Mouse (Mus musculus): ENCODE results near the gene Cbr3. TPM values are rescaled to one million over a fixed set of nuclear protein-coding genes. Genes with fewer than 3 reads are reported as not detected.
A peak's percentile ranks its signal among the peaks of the same experiment; 100 is the strongest.

Gene Cbr3
- polyA plus RNA-seq, 1 experiment from 2014 or later = 0.37 TPM

- no peak overlapping the region for H3K9ac ChIP-seq
- no peak overlapping the region for H3K27ac ChIP-seq
- no peak overlapping the region for H3K4me2 ChIP-seq
- peaks cover 20% of the 10 kb centered on the region; the same call in 1 of the 2 replicates for H3K36me3 ChIP-seq
- H3K9me3 ChIP-seq (replicated peaks) = no peaks in the 10 kb centered on the region
- no peak for ATAC-seq
- no peaks in the 10 kb centered on the region for H3K27me3 ChIP-seq (replicated peaks)
- no peak overlapping the region for H3K4me3 ChIP-seq
- 63% methylated on average over 8 of the region's 8 CpGs for WGBS (ENCODE audit: insufficient replicate concordance)
- peaks cover 34% of the 10 kb centered on the region for H3K4me1 ChIP-seq
Measured at GRCm38 (mm10) chr16:93731310-93731709, 48.3 kb downstream of the Cbr3 start.

- Histone ChIP-seq H3K4me1 (peaks cover 39% of the 10 kb centered on the region), H3K4me2 (no peak overlapping the region), H3K9me3 (replicated peaks) (no peaks in the 10 kb centered on the region), H3K4me3 (no peak overlapping the region), H3K9ac (no peak overlapping the region), H3K27me3 (replicated peaks) (no peaks in the 10 kb centered on the region), H3K36me3 (peaks cover 17% of the 10 kb centered on the region; the same call in 1 of the 2 replicates), H3K27ac (peak overlapping the region; percentile 23; the same call in 1 of the 2 replicates)
- 72% methylated on average over 18 of the region's 18 CpGs for WGBS (ENCODE audit: insufficient replicate concordance)
- peak; percentile 39; the same call in 1 of the 2 replicates for ATAC-seq
Measured at GRCm38 (mm10) chr16:93732875-93733569, 50.0 kb downstream of the Cbr3 start.

- H3K4me3 ChIP-seq = no peak overlapping the region
- ATAC-seq = no peak
- H3K36me3 ChIP-seq = peaks cover 38% of the 10 kb centered on the region
- whole genome bisulfite sequencing (ENCODE audit: insufficient replicate concordance) = 85% methylated on average over 11 of the region's 11 CpGs
- no peak overlapping the region for H3K4me2 ChIP-seq
- H3K27me3 ChIP-seq (replicated peaks) = no peaks in the 10 kb centered on the region
- H3K9ac ChIP-seq = no peak overlapping the region
- H3K27ac ChIP-seq = no peak overlapping the region
- no peaks in the 10 kb centered on the region for H3K9me3 ChIP-seq (replicated peaks)
- peaks cover 36% of the 10 kb centered on the region for H3K4me1 ChIP-seq
Measured at GRCm38 (mm10) chr16:93739251-93739650, 56.2 kb downstream of the Cbr3 start.

Other genes starting within 250 kb of the Cbr3 start
- gene Setd4, start 79.2 kb upstream of the Cbr3 start, polyA plus RNA-seq (2016; fragmentation: Nextera tagmentation; extraction: Ambion mirVana) = 6.5 and 7.6 TPM in 2 replicates
- 24.1 and 28.0 TPM in 2 replicates for gene Cbr1, start 77.4 kb upstream of the Cbr3 start, polyA plus RNA-seq (2016; fragmentation: Nextera tagmentation; extraction: Ambion mirVana)
- gene Gm5678, start 55.1 kb upstream of the Cbr3 start, polyA plus RNA-seq (2016; fragmentation: Nextera tagmentation; extraction: Ambion mirVana) = not detected in 2 replicates
- 10.5 and 12.8 TPM in 2 replicates for gene Dop1b, start 28.7 kb downstream of the Cbr3 start, polyA plus RNA-seq (2016; fragmentation: Nextera tagmentation; extraction: Ambion mirVana)
- gene Morc3, start 148.9 kb downstream of the Cbr3 start, polyA plus RNA-seq (2016; fragmentation: Nextera tagmentation; extraction: Ambion mirVana) = 22.6 and 26.3 TPM in 2 replicates
- 66.9 and 71.2 TPM in 2 replicates for gene Chaf1b, start 200.7 kb downstream of the Cbr3 start, polyA plus RNA-seq (2016; fragmentation: Nextera tagmentation; extraction: Ambion mirVana)

All from liver, embryonic 12.5 days (tissue).